Mouse (Mus musculus): ENCODE results near the gene Mpzl1.

Mpzl1 gene

DNA sequence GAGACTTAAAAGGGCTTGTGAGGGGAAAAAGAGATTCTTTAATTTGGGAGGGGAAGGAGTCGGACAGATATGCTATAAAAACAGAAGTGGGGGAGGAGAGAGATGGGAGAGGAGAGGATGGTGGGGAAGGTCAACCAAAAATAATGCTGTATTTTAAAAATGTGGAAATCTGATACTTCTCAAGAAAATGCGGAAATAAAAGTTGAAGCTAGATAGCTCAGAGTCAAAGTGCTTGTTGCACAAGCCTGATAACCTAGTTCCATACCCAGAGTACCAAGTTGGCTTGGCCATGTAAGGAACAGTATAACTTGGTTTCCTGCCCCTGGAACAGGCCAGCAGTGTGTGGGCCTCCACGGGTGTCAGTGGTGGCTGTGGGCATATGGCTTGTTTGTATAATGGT is 19.5 kb downstream of the Mpzl1 start:
- no peak for DNase-seq (ENCODE audit: low spot score)

DNA sequence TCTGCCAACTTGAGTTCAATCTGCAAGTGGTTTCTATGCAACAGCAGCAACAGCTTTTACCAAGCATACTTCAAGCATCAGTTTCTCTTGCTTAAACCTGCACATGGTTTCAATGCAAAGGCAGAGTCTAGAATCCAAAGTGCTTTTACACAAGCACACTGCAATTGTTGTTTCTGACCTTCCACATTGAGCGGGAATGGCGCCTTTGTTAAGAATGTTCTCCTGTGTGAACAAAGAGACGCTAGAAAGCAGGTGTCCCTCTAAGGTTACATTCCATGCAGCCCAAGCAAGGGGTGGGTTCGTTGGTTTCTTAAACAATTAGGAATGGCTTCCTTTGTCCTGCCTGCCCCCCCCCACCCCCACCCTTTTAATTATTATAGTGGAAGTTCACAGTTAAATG is 20.4 kb downstream of the Mpzl1 start:
- DNase-seq (ENCODE audit: low spot score) = no peak

DNA sequence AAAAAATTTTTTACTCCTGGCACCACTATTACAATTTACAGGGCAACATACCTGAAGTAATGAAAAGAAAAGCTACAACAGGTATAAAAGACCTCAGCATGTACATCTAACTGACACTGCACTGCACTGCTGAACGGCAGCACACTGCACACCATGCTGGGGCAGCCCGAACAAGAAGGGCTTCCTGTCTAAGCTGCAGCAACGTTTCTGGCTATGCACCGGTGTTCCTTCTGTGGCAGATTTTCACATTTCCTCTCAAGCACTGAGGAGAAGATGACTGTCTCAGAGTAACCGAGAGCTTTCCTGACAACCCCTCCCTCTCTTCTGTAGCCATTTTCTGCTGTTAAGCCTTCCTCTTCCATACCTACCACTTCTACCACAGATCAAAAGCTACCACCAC is 21.6 kb downstream of the Mpzl1 start:
- DNase-seq (ENCODE audit: low spot score) = no peak

DNA sequence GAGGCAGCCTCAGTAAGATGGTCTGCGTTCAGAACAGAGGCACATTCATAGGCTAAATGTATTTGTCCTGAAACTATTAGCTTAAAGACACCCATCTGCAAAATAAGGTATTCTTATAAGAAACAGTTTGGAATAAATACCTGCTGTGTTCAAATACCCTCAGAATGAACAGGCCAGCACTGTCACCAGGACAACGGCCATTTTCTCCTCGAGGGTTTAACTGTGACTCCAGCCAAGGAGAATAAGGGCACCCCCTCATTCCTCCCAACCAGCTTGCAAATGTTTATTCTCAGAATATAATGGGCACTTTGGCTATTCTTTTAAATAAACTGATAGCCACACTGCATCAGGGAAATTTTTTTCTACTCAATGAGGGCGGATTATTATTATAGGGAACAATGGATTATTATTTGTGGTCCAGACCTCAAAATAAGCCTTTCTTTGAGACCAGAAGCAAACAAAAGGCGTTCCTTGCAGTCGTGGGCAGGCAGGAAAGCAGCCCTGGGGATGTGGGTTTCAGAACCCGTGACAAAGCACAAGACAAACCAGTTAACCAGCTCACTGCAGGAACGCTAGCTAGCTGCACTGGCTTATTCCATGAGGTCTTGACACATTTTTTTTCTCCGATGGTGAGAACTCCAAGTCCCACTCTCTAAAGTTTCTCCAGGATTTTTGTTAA is 23.9 kb downstream of the Mpzl1 start:
- DNase-seq (ENCODE audit: low spot score) = no peak

DNA sequence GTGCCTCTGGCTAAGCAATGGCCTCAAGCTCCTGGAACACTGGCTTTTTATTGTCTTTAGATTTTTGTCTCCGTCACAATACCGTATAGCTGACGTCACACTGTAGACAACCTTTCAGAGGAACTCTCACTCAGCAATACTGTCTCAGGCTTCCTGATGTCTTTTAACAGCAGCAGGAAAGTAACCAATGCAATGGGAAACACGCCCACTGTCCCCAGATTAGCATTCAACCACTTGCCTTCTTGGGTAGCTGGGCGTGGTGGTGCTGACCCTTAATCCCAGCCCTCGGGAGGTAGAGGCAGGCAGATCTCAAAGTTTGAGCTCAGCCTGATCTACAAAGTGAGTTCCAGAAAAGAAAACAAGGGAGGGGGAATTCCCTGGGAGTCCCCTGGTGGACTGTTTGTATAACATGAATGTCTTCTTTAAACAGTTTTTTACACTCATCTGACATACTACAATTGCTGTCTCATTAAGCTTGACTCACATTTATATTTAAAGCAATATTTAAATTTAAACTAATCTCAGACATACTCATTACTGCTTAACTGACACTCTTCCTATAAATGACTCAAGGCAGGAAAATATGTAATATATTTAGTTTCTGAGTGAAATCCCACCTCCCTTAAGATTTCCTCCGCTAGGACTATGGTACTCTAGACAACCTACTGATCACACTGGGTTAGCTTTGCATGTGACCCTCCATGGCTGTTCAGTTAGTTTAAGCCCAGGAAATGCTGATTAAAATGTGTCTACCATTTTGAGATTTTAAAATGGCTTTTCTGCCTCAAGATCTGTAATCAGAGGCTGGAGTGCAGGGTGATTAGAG is 24.6 kb downstream of the Mpzl1 start:
- DNase-seq (ENCODE audit: low spot score) = no peak

DNA sequence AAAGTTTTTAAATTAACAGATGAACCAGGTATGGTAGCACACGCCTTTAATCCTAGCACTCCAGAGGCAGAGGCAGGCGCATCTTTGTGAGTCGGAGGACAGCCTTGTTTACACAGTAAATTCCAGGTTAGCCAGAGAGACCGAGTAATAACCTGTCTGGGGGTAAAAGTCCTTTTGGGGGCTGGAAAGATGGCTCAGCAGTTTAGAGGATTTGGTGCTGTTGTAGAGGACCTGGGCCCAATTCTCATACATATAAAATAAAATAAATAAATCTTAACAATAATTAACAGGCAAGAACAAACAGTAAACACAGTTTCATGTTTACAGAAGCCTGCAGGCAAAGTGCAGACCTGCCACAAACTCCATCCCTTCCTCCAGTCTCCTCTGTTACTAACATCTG is 25.4 kb downstream of the Mpzl1 start:
- DNase-seq (ENCODE audit: low spot score) = no peak

DNA sequence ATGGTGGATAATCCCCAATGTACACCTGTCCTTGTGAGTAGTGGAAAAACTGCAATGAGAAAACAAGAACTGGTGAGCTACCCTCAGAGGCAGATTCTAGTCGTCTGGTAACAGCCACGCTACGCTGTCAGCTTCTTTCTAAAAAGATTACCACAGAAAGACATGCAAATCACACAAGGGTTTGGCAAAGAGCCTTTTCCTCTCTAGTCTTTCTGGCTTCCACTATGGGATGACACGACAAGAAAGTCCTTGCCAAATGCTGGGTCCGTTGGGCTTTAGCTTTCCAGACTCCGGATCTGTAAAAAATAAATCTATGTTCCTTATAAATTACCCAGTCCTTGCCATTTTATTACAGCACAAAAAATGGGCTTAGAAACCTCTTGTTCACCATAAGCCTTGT is 28.6 kb downstream of the Mpzl1 start:
- no peak for DNase-seq (ENCODE audit: low spot score)

DNA sequence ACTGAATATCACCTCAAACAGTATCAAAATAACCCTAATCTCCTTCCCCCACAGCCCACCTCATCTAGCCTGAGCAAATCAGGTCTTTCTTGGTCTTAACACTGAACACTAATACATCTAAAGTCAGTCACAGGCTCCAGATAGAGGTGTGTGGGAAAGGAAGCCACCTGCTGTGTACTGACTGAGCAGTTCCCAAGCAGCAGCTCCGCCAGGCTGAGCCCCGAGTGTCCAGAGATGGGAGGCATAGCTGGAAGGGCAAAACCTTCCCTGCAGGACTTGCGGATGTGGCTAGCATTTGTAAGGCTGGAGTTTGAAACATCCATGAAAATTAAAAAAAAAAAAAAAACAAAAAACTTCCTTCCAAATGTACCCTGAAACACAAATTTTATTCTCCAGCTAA is 29.2 kb downstream of the Mpzl1 start:
- DNase-seq (ENCODE audit: low spot score) = no peak

DNA sequence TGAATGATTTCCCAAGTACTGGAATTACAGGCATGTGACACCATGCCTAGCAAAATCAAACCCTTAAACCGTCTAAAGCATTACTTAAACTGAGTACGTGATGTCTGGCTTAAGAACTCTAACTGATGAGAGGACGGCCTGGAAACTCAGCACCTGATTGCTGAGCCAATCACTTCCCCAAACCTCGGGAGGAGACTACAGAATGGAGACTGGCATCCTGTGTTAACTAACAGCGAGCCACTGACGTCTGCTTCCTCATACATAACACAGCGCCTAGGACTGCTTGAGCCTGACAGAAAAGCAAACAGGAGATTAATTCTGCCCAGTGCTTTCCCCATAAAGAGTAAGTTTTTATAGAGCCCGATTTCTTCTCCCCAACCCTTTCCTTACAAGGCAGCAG is 30.1 kb downstream of the Mpzl1 start:
- DNase-seq (ENCODE audit: low spot score) = no peak

DNA sequence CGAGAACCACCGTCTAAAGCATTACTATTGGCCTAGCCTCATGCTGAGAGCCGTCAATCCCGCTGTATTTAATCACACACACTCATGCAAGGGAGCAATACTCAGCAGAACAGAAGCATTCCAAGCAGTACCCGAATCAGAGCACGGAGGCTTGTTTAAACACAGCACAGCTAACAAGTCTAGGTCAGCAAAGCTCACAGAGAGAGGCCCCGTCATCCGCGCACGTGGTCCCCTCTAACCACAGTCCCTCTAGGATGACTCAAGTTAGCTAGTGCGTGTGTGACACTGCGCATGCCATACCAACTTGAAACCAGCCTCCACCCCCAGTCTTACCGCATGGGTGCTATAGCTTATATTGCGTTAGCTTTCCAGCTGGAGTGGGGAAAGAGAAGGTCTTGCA is 31.1 kb downstream of the Mpzl1 start:
- DNase-seq (ENCODE audit: low spot score) = no peak

DNA sequence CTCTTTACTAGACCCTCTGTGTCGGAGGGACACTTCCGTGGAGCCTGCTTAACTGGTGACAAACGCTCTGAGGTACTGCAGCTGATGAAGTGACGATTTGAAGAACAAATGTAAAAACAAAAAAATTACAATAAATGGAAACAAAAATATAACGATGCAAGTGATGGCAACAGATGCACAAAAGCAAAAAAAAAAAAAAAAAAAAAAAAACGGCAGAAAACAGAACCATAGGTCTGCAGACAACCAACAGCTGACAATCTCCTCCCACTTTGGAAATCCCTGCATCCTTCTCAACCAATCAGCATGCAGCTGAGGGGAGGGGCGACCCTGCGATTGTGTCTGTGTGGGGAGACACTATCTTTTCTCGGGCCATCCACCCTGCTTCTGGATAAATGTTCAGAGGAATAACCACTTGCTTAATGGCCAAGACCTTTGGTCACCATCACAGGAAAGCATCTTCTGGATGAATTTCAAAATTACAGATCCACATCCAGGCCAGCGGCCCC is 32.5 kb downstream of the Mpzl1 start:
- DNase-seq (ENCODE audit: low spot score) = no peak

DNA sequence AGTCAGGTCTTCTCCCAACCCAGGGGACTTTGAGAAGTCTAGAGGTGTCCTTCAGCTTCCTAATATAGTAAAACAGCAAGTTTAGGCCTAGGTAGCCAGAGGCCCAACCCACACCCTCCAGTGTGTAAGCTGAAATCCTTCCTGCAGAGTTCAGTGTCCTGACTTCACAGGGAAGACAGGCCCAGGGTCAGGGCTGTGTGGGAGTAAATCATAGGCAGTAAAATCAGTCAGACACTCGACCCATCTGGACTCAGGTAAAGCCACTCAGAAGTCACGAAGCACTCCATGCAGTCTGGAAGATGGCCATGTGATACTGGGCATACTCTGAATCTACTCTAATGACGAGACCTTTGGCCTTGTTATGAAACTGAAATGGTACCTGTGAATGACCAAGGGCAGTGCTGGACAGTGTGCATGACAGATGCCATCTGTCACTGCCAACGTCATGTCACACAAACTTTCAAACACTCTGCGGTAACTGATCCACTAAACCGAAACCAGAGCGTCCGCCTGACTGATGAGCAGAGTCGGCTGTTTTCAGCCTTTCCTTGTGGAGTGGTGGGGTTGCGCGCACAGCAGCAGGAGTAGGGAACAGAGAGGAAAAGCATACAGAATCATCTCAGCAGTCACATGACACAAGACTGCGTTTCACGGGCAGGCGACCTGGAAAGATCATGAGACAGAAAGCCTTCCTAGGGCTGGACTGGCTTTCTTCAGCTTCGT is 39.5 kb downstream of the Mpzl1 start:
- no peak for DNase-seq (ENCODE audit: low spot score)

DNA sequence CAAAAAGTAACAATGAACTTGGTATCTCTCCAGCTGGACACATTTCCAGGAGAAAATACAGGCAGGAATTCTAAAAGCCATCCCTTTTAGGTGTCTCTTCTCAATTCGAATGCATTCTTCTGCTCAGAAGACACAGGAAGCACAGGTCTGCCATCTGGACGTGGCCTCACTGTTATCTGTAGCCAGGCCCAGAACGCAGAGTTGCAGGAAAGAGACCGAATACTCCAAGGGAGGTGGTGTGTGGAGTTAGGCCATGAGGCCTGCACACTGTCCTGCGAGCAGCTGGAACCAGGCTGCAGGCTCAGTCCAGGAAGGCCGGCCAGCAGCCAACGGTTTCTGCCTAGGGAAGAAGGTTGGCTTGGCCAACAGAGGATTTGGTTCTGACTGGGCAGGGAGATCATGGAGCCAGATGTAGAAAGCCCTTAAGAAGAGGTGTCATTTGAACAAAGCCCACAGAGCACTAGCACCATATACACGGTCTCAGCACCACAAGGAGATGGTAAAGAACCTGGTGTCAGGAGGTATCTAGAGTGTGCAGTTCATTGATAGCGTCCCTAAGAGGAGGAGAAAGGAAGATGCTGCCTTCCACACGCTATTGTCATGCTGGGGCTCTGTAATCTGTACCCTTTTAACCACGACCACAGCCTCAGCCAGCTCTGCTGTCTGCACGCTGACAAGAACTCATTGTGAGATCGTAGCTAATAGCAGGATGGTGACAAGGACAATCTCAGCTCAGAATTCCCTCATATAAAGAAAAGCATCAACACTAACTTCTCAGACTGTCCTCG is 41.8 kb downstream of the Mpzl1 start:
- no peak for DNase-seq (ENCODE audit: low spot score)

DNA sequence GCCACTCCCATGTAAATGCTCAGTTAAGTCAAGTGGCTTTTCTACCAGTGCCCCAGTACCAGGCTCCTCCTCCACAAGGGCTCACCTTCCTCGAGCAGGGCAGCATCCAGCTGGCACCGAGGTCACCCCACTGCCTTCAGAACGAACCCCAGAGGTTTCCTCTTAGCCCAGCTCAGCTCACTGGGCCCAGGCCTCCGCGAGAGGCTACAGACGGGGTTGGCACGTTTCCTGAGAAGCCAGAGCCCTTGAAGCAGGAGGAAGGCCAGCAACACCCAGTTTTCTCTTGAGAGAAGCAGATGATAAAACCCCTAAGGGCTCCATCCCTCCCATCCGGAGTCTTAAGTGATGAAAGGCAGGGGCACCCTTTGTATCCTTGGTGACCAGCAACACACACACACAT is 43.6 kb downstream of the Mpzl1 start:
- DNase-seq (ENCODE audit: low spot score) = no peak

DNA sequence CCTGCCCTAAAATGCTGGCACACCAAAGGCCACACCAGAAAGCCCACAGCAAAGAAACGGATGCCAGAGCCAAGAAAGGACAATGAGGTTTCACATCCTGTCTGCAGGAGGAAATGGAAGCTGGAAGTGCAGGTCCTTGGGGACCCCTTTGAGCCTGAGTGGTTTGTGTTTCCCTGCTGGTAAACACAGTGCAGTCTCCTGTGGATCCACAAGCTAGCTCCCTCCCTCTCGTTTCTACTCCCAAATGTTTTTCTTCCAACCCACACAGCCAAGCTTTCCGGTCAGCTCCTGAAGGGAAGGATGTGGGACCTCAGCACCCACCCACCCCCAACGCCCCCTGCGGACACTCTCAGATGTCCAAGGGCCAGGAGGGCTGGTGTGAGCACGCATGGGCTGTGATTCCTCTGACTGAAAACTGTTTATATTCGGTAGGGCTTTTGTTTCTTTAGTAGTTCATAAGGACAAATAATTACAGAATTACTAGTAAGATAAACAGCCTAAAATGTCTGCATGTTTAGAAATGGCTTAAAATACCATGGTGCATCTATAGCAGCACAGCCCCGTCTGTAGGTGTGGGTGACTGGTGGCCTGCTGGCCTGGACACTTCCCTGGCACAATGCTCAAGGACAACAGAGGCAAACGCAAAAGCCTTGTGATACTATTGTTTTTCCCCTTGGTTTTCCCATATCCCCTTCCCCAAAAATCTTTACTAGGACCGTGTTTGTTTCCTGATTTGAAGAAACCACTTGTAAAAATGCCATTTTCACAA is 44.9 kb downstream of the Mpzl1 start:
- no peak for DNase-seq (ENCODE audit: low spot score)

DNA sequence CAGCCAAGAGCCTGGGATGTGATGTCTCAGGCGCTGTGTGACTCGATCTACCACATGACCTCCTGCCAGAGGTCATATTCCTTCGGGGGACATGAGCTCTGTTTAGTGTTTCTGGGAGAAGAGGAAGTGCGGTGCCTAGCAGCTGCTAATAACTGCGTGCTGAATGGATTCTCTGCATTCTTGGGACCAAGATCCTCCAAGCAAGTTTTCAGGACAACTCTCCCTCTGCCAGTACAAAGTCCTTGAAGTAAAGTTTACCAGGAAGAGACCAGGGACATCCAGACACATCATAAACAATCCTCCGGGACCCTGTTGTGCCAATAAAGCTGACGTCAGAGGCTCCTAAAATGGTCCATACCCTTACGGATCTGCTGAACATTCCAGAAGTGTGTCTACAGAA is 46.5 kb downstream of the Mpzl1 start:
- DNase-seq (ENCODE audit: low spot score) = no peak

DNA sequence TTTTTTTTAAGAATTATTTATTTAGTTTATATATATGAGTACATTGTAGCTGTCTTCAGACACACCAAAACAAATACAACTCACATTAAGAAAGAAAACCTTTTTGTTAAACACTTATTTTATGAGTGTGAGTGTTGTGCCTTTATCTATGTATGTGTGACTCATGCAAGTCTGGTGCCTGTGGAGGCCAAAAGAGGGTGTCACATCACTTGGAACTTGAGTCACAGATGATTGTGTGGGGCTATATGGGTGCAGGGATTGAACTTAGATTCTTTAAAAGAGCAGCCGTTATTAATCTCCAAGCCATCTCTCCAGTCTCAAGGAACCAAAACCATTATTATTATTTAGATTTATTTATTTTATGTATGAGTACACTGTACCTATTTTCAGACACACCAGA is 48.0 kb downstream of the Mpzl1 start:
- DNase-seq (ENCODE audit: low spot score) = no peak

DNA sequence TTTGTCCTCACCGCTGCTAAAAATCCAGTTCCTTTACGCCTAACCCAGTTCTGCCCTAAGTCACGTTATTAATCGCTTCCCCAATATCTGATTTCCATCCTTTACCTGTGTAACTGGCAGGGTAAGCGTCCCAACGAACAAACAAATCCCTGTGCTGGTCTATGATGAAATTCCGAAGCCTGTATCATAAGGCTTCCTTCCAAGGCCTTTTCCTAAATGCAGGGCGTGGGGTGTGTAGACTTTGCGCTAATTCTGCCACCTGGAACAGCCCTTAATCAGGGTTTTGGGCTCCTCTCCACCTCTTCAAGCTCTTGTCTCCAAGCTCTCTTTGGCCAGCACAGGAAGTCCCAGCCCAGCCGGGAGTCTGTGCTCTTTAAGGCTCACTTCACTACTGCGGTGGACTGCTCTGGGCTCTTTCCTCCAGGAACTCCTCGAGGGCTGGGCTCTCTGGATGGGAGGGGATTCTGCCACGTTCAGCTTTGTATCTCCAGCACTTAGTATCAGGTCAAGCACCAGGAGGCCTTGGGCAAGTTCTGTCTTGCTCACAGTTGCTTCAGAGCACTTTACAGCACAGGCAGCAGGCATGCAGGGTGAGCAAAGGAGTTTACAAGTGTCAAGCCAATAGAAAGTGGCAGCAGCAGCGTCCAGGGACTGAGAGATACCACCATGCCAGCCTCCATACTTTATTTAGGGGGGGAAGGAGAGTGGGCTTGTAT is 48.8 kb downstream of the Mpzl1 start:
- DNase-seq (ENCODE audit: low spot score) = no peak

DNA sequence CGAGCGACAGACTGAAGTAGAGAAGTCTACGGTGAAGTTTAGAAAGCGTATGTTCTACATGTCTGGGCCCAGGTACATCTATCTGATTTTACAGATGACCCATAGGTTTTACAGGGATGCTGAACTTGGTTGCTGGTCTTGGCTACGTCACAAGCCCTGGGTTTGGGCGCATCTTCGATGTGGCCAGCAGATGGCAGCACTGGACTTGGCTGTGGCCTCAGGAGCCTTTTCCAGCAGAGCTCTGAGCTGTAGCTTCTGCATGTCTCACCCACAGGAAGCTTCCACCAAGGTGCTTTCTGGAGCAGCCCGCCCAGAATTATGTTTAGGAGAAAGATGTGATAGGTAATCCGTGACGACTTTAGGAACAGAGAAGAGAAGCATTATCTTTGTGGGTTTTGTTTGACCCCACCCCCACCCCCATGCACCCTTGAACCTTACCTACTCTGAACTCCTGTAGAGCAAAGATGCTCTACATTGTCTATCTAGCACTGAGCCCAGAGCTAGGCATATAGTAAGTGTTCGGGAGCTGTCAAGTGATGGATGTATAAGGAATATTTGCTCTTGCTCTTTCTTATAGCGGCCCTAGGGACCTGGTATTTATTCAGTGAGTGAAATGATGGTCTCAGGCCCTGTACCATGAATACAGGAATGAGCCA is 50.7 kb downstream of the Mpzl1 start:
- DNase-seq (ENCODE audit: low spot score) = peak; percentile 88

DNA sequence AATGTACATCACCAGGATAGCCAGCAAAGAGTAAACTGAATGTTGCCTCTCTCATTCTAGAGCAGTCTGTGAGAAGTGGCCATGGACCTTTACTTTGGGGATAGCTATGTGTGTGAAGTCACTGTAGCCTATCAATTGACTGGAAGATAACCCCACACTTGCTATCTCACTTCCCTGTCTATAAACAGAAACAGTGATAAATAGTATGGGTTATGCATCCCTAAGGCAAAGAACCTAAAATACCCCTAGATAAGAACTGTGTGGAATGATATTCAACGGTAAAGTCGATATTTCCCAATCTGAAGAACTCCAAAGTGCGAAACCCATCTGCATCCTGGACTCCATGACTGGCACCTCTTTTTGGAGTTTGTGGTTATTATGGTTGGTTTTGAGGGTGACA is 53.1 kb downstream of the Mpzl1 start:
- no peak for DNase-seq (ENCODE audit: low spot score)
